Comparison of ENCODE assay signal across 9 mouse cellular contexts in genomic region chr7:45309455-45309854, GRCm38 (mm10). TPM values are rescaled to one million over a fixed set of nuclear protein-coding genes. Genes with fewer than 3 reads are reported as not detected.
A peak's percentile ranks its signal among the peaks of the same experiment; 100 is the strongest.
DNase-seq lines count a peak whose midpoint lies in the region; ATAC-seq lines count a peak whose summit lies in the region.
"Had no signal": no experiment of that assay in that cellular context is flagged by ENCODE, and none has a peak within 500 bp of the region (broad histone marks: within the 10 kb centered on the region; RNA-seq: fewer than 3 reads in every experiment).

No protein-coding gene starts in this region.

- no peak overlapping the region for H3K4me3 ChIP-seq in kidney, embryonic 15.5 days (replicated peaks)
- H3K4me3 ChIP-seq: liver, embryonic 15.5 days had no signal

- no peak for ATAC-seq in kidney, embryonic 15.5 days (replicated peaks; ENCODE audit: low FRiP score)
- ATAC-seq in CD4-positive, CD25-positive, alpha-beta regulatory T cell, adult 4 months, result peak; percentile 65

- H3K9me3 ChIP-seq in kidney, embryonic 15.5 days (replicated peaks), result no peaks in the 10 kb centered on the region
- H3K9me3 ChIP-seq: liver, embryonic 15.5 days had no signal

- H3K27me3 ChIP-seq in kidney, embryonic 15.5 days, result no peaks in the 10 kb centered on the region

- peaks cover 53% of the 10 kb centered on the region for H3K4me1 ChIP-seq in kidney, embryonic 15.5 days

- no peak overlapping the region for H3K4me2 ChIP-seq in kidney, embryonic 15.5 days
- H3K4me2 ChIP-seq: liver, embryonic 15.5 days had no signal

- no peak overlapping the region for H3K9ac ChIP-seq in kidney, embryonic 15.5 days
- H3K9ac ChIP-seq: liver, embryonic 15.5 days had no signal

- H3K36me3 ChIP-seq in kidney, embryonic 15.5 days, result peaks cover 19% of the 10 kb centered on the region
- H3K36me3 ChIP-seq: liver, embryonic 15.5 days had no signal

- intact Hi-C loops in left cerebral cortex, postnatal 14 days (cut with DNase I), result loop anchor here (5.0 kb wide), 1 partner anchor 33 kb away; no protein-coding TSS in a partner anchor

- peak; percentile 61 for DNase-seq in kidney, adult 18-20 months
- peak; percentile 32 for DNase-seq in adipocyte (ENCODE audit: low spot score)
- DNase-seq in embryo, embryonic 9.5 days (ENCODE audit: extremely low spot score), result peak; percentile 65
- DNase-seq in kidney, postnatal 36 days, result peak; percentile 52 to 79
- peak; percentile 44 to 63 for DNase-seq in natural killer cell, adult 2 months (ENCODE audit: low spot score in 2 of 2)
- DNase-seq in left cerebral cortex, postnatal 14 days (ENCODE audit: low spot score in 2 of 2), result no peak

- no peak overlapping the region for H3K27ac ChIP-seq in kidney, embryonic 15.5 days
- H3K27ac ChIP-seq: liver, embryonic 15.5 days had no signal

- 15% methylated on average over 9 of the region's 9 CpGs for WGBS in kidney, embryonic 15.5 days

RNA-seq across cellular contexts. Expression of gene Trpm4, which starts 24.1 kb away (rescaled TPM):
- 17.4 and 19.0 TPM in 2 replicates for polyA plus RNA-seq in kidney, embryonic 15.5 days (2015; fragmentation: Nextera tagmentation; extraction: Ambion mirVana)
- polyA plus RNA-seq in CD4-positive, CD25-positive, alpha-beta regulatory T cell, adult 4 months (2017; shearing (Covaris generic)), result 10 to 100 TPM; 11.7 to 15.9 TPM
- 10 to 100 TPM; 19.5 to 21.3 TPM for total RNA-seq in left cerebral cortex, postnatal 14 days (2021)

RNA-seq across cellular contexts. Expression of gene Hrc, which starts 25.6 kb away (rescaled TPM):
- 2.1 and 2.5 TPM in 2 replicates for polyA plus RNA-seq in kidney, embryonic 15.5 days (2015; fragmentation: Nextera tagmentation; extraction: Ambion mirVana)
- not detected for polyA plus RNA-seq in CD4-positive, CD25-positive, alpha-beta regulatory T cell, adult 4 months (2017; shearing (Covaris generic))
- 1 to 10 TPM in 1 of 2 experiments, under 1 TPM in 1; 0.99 to 1.2 TPM for total RNA-seq in left cerebral cortex, postnatal 14 days (2021)

RNA-seq across cellular contexts. Expression of gene Slc6a21, which starts 32.1 kb away (rescaled TPM):
- not detected in 2 replicates for polyA plus RNA-seq in kidney, embryonic 15.5 days (2015; fragmentation: Nextera tagmentation; extraction: Ambion mirVana)
- not detected for polyA plus RNA-seq in CD4-positive, CD25-positive, alpha-beta regulatory T cell, adult 4 months (2017; shearing (Covaris generic))
- under 1 TPM; 0.40 to 0.59 TPM for total RNA-seq in left cerebral cortex, postnatal 14 days (2021)
- polyA plus RNA-seq: liver, embryonic 15.5 days had no signal

RNA-seq across cellular contexts. Expression of gene Ppfia3, which starts 57.4 kb away (rescaled TPM):
- polyA plus RNA-seq in kidney, embryonic 15.5 days (2015; fragmentation: Nextera tagmentation; extraction: Ambion mirVana), result 6.7 and 7.5 TPM in 2 replicates
- not detected for polyA plus RNA-seq in CD4-positive, CD25-positive, alpha-beta regulatory T cell, adult 4 months (2017; shearing (Covaris generic))
- total RNA-seq in left cerebral cortex, postnatal 14 days (2021), result 100 to 1,000 TPM; 159 to 168 TPM

Comparison
In these comparisons a context has a peak if more than half of its experiments do, and no peak if none do; other contexts are left out.
1. DNase-seq: peak in kidney, adult 18-20 months (single experiment), adipocyte (single experiment), embryo, embryonic 9.5 days (single experiment), kidney, postnatal 36 days (2 of 2) and natural killer cell, adult 2 months (2 of 2); none in left cerebral cortex, postnatal 14 days (0 of 2).